Mouse (Mus musculus) midbrain, embryonic 15.5 days (tissue): Measurements from ENCODE around the gene Aebp1. TPM values are rescaled to one million over a fixed set of nuclear protein-coding genes. Genes with fewer than 3 reads are reported as not detected.
"Not testable (repeated sequence)": the region's sequence is repeated elsewhere in the genome, so short reads cannot be mapped to it uniquely, and the experiment has no call there.

Source experiments
- ATAC-seq: fragments of 200-750 bp; cut with Nextera tagmentation; replicated peaks from 2 replicates; pipeline ENCODE4 v1.8.0; 2017; ENCODE audit warnings: moderate TSS enrichment
- H3K27ac ChIP-seq: fragments of 300-500 bp; sonication (generic); 2 replicates; pipeline ENCODE4 v1.5.1; 2015; ENCODE audit warnings: mild to moderate bottlenecking, inconsistent platforms
- H3K27me3 ChIP-seq: fragments of 300-500 bp; sonication (generic); replicated peaks from 2 replicates; pipeline ENCODE4 v1.6.1; 2015; ENCODE audit warnings: inconsistent platforms
- H3K36me3 ChIP-seq: fragments of 300-500 bp; sonication (generic); replicated peaks from 2 replicates; pipeline ENCODE4 v1.6.1; 2015; ENCODE audit warnings: inconsistent platforms
- H3K4me1 ChIP-seq: fragments of 300-500 bp; sonication (generic); 2 replicates; pipeline ENCODE4 v1.6.1; 2015; ENCODE audit warnings: inconsistent platforms
- H3K4me2 ChIP-seq: fragments of 300-500 bp; sonication (generic); 2 replicates; pipeline ENCODE4 v1.6.1; 2015; ENCODE audit warnings: inconsistent platforms, mild to moderate bottlenecking, moderate library complexity
- H3K4me3 ChIP-seq: fragments of 300-500 bp; sonication (generic); 2 replicates; pipeline ENCODE4 v1.5.1; 2015; ENCODE audit warnings: mild to moderate bottlenecking, inconsistent platforms
- H3K9ac ChIP-seq: fragments of 300-500 bp; sonication (generic); 2 replicates; pipeline ENCODE4 v1.6.1; 2015; ENCODE audit warnings: mild to moderate bottlenecking, inconsistent platforms
- H3K9me3 ChIP-seq: fragments of 300-500 bp; sonication (generic); 2 replicates; pipeline ENCODE4 v1.6.1; 2016; ENCODE audit warnings: inconsistent platforms
- WGBS: fragments of 180-500 bp; shearing (Covaris S2); methylation state at CpG from one replicate; pipeline ENCODE4 v1.1.7; 2015; ENCODE audit warnings: mixed read lengths; 5-methylcytosine and 5-hydroxymethylcytosine counted together
- polyA plus RNA-seq: library from polyadenylated mRNA; unstranded; fragments of >200 nt; fragmentation: Nextera tagmentation; extraction: Ambion mirVana; gene quantifications from 2 replicates; pipeline ENCODE4 v1.2.1, GENCODE M21; 2015

The Aebp1 gene
- polyA plus RNA-seq, 1 experiment from 2014 or later: 21.9 TPM

DNA sequence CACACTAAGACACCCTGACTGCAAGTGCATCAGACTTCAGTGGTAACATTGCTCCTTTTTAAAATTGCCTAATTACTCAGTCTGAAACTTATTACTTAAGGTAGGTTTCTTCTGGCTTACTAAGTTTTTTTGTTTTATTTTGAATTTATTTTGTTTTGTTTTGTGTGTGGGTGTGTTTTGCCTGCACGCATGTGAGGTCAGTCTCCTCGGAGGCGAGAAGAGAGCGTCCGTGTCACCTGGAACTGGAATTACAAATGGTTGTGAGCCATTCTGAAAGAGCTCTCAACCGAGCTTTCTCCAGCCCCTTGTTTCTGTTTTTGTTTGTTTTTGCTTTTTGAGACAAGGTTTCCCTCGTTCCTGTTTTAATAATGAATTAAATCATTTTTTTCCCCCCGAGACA is 16.9 kb downstream of the Aebp1 start:
- H3K4me3 ChIP-seq: peak overlapping the region; percentile 79
- H3K27ac ChIP-seq: peak overlapping the region; percentile 89
- no peaks in the 10 kb centered on the region for H3K27me3 ChIP-seq
- H3K9me3 ChIP-seq: no peaks in the 10 kb centered on the region
- no peak for ATAC-seq
- 43% methylated on average over 8 of the region's 8 CpGs for WGBS
- peak overlapping the region; percentile 50 for H3K9ac ChIP-seq
- H3K4me1 ChIP-seq: peaks cover 29% of the 10 kb centered on the region
- no peaks in the 10 kb centered on the region for H3K36me3 ChIP-seq
- H3K4me2 ChIP-seq: peak overlapping the region; percentile 61

DNA sequence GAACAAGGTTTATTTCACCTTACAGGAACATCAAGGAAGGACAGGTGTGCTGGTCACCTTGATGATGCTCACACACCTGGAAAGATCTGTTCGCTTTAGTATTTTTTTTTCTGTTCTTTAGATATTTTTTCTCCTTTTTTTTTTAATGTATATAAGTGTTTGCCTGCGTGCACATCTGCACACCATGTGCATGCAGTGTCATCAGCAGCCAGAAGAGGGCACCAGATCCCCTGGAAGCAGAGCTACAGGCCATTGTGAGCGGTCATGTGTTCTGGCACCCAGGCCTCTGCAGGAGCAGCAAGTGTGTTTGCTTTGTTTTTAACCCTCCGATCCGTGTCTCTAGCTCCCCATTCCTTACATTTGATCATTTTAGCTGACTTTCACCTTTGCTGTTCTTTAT is 18.2 kb downstream of the Aebp1 start:
- Histone ChIP-seq H3K27ac (no peak overlapping the region), H3K4me3 (no peak overlapping the region), H3K36me3 (no peaks in the 10 kb centered on the region), H3K4me1 (peaks cover 29% of the 10 kb centered on the region), H3K27me3 (no peaks in the 10 kb centered on the region), H3K9ac (no peak overlapping the region), H3K9me3 (no peaks in the 10 kb centered on the region), H3K4me2 (no peak overlapping the region)
- ATAC-seq: no peak
- WGBS: 51% methylated on average over 5 of the region's 5 CpGs

DNA sequence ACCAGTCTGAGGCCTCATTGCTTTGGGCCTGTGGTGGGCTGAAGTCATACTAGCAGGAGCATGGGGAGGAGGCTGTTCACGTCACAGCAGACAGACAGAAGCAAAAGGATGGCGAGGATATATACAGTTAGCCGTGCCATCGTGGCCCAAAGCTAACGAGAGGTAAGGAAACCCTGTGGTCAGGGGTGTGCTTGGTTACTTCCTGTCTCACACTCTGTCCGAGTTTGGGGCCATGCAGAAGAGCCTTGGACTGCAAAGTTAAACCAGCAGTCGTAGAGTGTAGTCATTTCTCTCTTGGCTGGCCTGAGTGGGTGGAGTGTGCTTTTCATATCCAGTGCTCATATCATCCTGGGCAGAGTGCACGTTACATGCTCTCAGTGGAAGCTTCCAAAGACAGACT is 20.8 kb downstream of the Aebp1 start:
- Histone ChIP-seq H3K9me3 (no peaks in the 10 kb centered on the region), H3K4me2 (no peak overlapping the region), H3K27me3 (no peaks in the 10 kb centered on the region), H3K27ac (no peak overlapping the region), H3K4me3 (no peak overlapping the region), H3K36me3 (no peaks in the 10 kb centered on the region), H3K4me1 (peaks cover 18% of the 10 kb centered on the region), H3K9ac (no peak overlapping the region)
- 83% methylated on average over 8 of the region's 8 CpGs for WGBS
- ATAC-seq: no peak

DNA sequence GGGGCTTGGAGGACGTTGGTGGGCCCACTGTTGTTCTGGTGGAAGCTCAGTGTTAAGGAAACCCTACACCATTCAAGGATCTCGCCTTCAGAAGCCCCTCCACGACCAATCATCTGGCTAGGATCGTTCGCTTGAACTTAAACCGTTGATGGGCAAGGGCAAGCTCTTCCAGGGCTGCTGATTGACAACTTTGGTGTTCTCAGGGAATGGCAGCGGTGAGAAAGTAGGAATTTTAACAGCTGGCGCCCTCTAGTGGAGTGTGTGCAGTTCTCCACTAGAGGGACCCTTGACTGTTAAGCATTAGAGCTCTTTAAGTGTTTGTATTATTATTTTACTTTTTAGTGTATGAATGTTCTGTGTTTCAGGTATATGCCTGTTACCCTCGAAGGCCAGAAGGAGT is 24.4 kb downstream of the Aebp1 start:
- H3K4me2 ChIP-seq: no peak overlapping the region
- H3K4me1 ChIP-seq: peaks cover 7% of the 10 kb centered on the region
- 18% methylated on average over 9 of the region's 9 CpGs for WGBS
- H3K27me3 ChIP-seq: no peaks in the 10 kb centered on the region
- H3K9me3 ChIP-seq: no peaks in the 10 kb centered on the region
- H3K36me3 ChIP-seq: no peaks in the 10 kb centered on the region
- H3K27ac ChIP-seq: no peak overlapping the region
- H3K4me3 ChIP-seq: no peak overlapping the region
- no peak overlapping the region for H3K9ac ChIP-seq
- 0 out of 2 replicates have a peak, but pooled peaks have one; percentile 33 for ATAC-seq

DNA sequence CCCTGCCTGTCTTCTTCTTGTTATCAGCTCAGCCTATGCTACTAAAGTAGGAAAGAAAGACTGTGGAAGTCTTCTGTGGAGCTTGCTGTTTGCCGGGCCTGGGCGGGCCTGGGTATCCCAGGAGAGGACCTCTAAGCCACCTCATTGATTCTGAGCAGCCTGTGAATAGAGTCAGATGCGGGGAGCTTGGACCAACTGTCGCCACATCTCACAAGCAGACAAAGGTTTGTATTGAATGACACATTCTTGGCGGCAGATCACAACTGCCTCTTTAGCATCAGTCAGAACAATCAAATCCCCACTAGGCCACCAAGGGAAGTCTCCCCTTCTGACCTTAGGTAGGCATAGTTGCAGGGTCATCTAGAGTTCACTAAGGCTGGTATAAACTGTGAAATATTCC is 25.5 kb downstream of the Aebp1 start:
- Histone ChIP-seq H3K27ac (no peak overlapping the region), H3K4me3 (no peak overlapping the region), H3K27me3 (no peaks in the 10 kb centered on the region), H3K36me3 (no peaks in the 10 kb centered on the region), H3K9ac (no peak overlapping the region), H3K4me1 (peaks cover 7% of the 10 kb centered on the region), H3K9me3 (no peaks in the 10 kb centered on the region), H3K4me2 (no peak overlapping the region)
- 21% methylated on average over 5 of the region's 5 CpGs for WGBS
- ATAC-seq: no peak

DNA sequence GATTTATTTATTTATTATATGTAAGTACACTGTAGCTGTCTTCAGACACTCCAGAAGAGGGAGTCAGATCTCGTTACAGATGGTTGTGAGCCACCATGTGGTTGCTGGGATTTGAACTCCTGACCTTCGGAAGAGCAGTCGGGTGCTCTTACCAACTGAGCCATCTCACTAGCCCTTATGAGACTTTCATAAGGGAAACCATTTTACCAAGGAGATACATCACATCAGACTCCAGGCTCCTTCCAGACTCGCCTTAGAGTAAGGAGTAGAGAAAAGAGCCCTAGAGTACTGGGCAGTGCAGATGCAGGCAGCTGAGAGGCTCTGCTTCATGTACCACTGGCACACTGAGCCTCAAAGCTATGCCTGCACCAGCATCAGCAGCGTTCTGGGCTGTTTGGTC is 26.8 kb downstream of the Aebp1 start:
- H3K27ac ChIP-seq, H3K36me3 ChIP-seq, ATAC-seq, H3K4me2 ChIP-seq, H3K9me3 ChIP-seq, H3K4me1 ChIP-seq, H3K9ac ChIP-seq, H3K27me3 ChIP-seq, H3K4me3 ChIP-seq: not testable (repeated sequence)
- WGBS: 70% methylated on average over 5 of the region's 5 CpGs

DNA sequence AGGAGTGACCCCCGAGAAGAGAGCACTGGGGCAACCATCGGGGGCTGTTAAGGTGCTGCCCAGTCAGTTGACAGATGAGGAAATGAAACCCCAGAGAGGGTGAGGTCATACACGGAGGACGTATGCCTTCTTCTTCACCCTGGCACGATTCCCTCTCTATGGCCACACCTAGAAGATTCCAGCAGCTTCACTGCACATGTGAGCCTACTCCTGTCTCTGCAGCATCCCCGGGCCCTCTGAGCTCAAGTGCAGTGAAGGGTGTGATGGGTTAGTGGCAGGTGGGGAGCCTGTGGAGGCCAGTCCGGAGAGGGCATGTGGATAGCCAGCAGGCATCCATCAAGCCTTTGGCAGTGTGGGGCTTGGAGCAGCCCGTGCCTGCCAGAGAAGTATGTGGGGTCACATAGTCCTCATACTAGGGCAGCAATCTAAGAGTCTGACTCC is 30.4 kb downstream of the Aebp1 start:
- H3K9me3 ChIP-seq: no peaks in the 10 kb centered on the region
- no peaks in the 10 kb centered on the region for H3K36me3 ChIP-seq
- H3K4me2 ChIP-seq: no peak overlapping the region
- no peak for ATAC-seq
- WGBS: 71% methylated on average over 8 of the region's 8 CpGs
- no peaks in the 10 kb centered on the region for H3K27me3 ChIP-seq
- H3K27ac ChIP-seq: no peak overlapping the region
- no peak overlapping the region for H3K4me3 ChIP-seq
- H3K4me1 ChIP-seq: peaks cover 3% of the 10 kb centered on the region
- no peak overlapping the region for H3K9ac ChIP-seq

DNA sequence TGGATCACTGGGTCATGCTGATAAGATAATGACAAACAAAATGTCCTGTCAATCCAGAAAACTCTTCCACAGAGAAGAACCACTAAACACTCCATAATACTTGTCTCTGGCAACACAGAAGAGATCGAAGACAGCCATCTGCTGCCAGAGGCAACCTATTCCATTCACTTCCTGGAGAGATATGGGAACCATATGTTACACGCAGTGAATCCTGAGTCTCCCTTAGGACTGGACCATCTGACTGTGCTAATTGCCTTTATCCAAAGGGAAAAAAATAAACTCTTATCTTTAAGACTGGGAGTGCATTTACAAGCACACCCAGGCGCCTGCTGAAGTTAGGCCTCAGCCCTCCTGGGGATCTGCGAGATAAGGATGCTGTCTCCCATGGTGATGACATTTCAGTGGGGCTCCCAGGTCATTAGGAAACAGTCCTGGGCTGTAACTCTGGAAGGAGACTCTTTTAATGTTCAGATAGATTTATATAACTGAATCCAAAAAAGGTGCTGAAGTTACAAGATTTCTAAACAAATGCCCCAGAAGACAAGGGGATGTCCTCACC is 31.1 kb downstream of the Aebp1 start:
- ATAC-seq: no peak
- Histone ChIP-seq H3K4me1 (no peaks in the 10 kb centered on the region), H3K9me3 (no peaks in the 10 kb centered on the region), H3K36me3 (no peaks in the 10 kb centered on the region), H3K27me3 (no peaks in the 10 kb centered on the region), H3K4me2 (no peak overlapping the region), H3K4me3 (no peak overlapping the region), H3K9ac (no peak overlapping the region), H3K27ac (no peak overlapping the region)
- 54% methylated on average over 4 of the region's 4 CpGs for WGBS

DNA sequence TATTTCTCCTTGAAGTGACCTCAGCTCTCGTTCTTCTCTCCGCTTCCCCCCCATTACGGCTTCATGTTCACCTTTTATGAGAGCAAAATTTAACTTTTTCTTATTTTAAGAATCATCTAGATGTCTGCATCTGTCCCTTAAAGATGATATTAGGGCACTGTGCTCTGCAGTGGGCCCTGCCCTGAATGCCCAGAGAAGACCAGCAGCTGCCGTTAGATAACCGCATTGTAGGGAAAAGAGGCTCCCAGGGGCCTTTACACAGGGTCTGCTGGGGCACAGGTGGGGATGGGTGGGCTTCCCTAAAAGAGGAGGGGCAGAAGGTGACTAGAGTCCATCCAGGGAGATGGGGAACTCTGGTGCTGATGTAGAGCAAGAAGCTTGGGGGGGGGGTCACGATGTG is 32.1 kb downstream of the Aebp1 start:
- 77% methylated on average over 6 of the region's 6 CpGs for WGBS
- no peaks in the 10 kb centered on the region for H3K36me3 ChIP-seq
- no peak overlapping the region for H3K9ac ChIP-seq
- no peak overlapping the region for H3K4me3 ChIP-seq
- H3K4me1 ChIP-seq: no peaks in the 10 kb centered on the region
- no peak for ATAC-seq
- H3K27me3 ChIP-seq: no peaks in the 10 kb centered on the region
- H3K27ac ChIP-seq: no peak overlapping the region
- H3K4me2 ChIP-seq: no peak overlapping the region
- no peaks in the 10 kb centered on the region for H3K9me3 ChIP-seq

DNA sequence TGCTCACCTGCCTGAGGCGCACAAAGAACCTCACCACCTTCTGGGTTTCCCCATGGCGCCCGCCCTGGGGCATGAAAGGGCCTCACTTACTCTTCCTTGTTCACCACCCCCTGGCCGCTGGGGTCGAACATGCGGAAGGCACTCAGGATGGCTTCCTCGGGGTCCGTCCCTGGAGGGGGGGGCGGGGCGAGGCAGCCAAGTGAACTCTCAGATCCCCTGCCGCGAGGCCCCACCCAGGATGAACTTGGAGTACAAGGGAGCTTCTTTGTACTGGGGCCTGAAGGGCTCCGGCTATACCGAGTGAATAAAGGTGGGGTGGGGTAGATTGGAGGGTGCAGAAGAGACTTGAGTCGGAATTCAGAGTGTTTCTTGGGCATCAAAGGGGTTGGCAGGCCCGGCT is 35.5 kb downstream of the Aebp1 start:
- H3K36me3 ChIP-seq: no peaks in the 10 kb centered on the region
- 0 out of 2 replicates have a peak, but pooled peaks cover 3% of the 10 kb centered on the region for H3K27me3 ChIP-seq
- H3K4me1 ChIP-seq: peaks cover 16% of the 10 kb centered on the region
- H3K4me3 ChIP-seq: no peak overlapping the region
- no peak overlapping the region for H3K27ac ChIP-seq
- no peaks in the 10 kb centered on the region for H3K9me3 ChIP-seq
- WGBS: 17% methylated on average over 16 of the region's 16 CpGs
- H3K4me2 ChIP-seq: no peak overlapping the region
- no peak for ATAC-seq
- H3K9ac ChIP-seq: no peak overlapping the region

DNA sequence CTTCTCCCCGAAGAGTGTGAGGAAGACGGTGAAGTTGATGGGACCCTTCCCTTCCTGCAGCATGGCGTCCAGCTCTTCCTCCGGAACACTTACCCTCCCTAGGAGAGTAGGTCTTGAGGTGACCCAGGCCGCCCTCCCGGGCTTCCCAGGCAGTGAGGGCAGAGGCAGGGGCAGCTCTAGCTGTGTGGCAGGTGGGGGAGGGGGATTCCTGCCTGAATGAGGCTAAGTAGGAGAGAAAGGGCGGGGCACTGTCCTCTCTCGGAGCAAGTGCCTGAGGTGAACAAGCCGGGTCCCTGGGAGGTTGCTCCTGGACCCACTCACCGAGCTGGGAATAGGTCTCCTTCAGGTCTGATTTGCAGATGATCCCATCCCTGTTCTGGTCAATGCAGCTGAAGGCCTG is 36.1 kb downstream of the Aebp1 start:
- H3K9me3 ChIP-seq: no peaks in the 10 kb centered on the region
- no peaks in the 10 kb centered on the region for H3K36me3 ChIP-seq
- no peak overlapping the region for H3K4me3 ChIP-seq
- H3K4me2 ChIP-seq: no peak overlapping the region
- H3K9ac ChIP-seq: no peak overlapping the region
- WGBS: 15% methylated on average over 10 of the region's 10 CpGs
- peaks cover 22% of the 10 kb centered on the region for H3K4me1 ChIP-seq
- 0 out of 2 replicates have a peak, but pooled peaks cover 3% of the 10 kb centered on the region for H3K27me3 ChIP-seq
- H3K27ac ChIP-seq: no peak overlapping the region
- no peak for ATAC-seq

DNA sequence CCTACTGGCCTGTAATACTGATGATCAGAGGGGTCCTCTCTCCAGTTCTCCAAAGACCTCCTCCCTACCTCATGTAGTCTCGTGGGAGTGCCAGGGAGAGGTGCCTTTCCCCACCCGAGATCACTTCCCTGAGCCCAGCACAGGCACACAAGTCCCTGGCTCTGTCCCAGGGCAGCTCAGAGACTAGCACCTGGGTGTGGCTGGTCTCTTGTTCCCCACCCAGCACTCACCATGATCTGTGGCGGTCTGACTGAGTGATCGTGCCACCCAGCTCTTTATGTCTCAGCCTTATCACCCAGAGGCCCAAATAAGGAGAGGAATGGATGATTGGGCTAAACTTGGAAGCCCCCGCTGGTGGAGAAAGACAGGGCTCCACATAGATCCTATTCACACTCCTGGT is 36.8 kb downstream of the Aebp1 start, which contains the start of gene Myl7:
TSS of gene Myl7 (minus strand) at position 252 of the 400 bp plus-strand sequence.
- Histone ChIP-seq H3K9ac (no peak within 1 kb of the TSS), H3K36me3 (no peaks in the 10 kb centered on the region), H3K9me3 (no peaks in the 10 kb centered on the region), H3K27me3 (0 out of 2 replicates have a peak, but pooled peaks cover 3% of the 10 kb centered on the region), H3K4me1 (peaks cover 25% of the 10 kb centered on the region), H3K4me3 (no peak within 1 kb of the TSS), H3K27ac (no peak within 1 kb of the TSS), H3K4me2 (no peak within 1 kb of the TSS)
- WGBS: 77% methylated on average over 5 of the region's 5 CpGs
- ATAC-seq: no peak

DNA sequence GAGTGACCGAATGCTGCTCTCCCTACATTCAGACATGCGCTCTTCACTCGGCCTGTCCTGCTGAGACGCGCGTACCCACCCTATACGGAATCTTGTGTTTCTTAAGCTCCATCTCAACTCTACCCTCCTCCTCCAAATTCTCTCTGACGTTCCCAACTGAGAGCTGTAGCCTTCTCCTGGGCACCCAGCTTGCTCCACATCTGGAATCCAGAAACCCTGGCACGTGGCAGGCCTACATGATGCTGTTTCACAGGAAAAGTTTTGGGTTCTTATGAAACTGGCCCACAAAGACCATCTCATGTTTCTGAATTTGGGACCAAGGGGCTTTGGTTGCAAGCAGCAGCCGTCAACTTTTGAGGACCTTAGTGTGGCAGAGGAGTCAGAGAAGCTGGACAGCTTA is 37.5 kb downstream of the Aebp1 start:
- Histone ChIP-seq H3K4me2 (no peak overlapping the region), H3K36me3 (no peaks in the 10 kb centered on the region), H3K4me3 (no peak overlapping the region), H3K27me3 (0 out of 2 replicates have a peak, but pooled peaks cover 3% of the 10 kb centered on the region), H3K9ac (no peak overlapping the region), H3K27ac (no peak overlapping the region), H3K9me3 (no peaks in the 10 kb centered on the region), H3K4me1 (peaks cover 25% of the 10 kb centered on the region)
- no peak for ATAC-seq
- WGBS: 93% methylated on average over 10 of the region's 10 CpGs
